Mouse (Mus musculus) gastrocnemius, adult 18-20 months (tissue): ENCODE results near the gene Pfkl. TPM values are rescaled to one million over a fixed set of nuclear protein-coding genes. Genes with fewer than 3 reads are reported as not detected.
"Not testable (repeated sequence)": the region's sequence is repeated elsewhere in the genome, so short reads cannot be mapped to it uniquely, and the experiment has no call there.

Experiments
- DNase-seq: peaks from one replicate; pipeline ENCODE4 v3.0.0; 2021; ENCODE audit warnings: low spot score
- total RNA-seq, 2 experiments: library from RNA; stranded (reverse); gene quantifications; 2 replicates each; pipeline ENCODE4 v1.2.3; 2021

The Pfkl gene
- total RNA-seq, 2 experiments from 2014 or later: 5.9 to 7.0 TPM

DNA sequence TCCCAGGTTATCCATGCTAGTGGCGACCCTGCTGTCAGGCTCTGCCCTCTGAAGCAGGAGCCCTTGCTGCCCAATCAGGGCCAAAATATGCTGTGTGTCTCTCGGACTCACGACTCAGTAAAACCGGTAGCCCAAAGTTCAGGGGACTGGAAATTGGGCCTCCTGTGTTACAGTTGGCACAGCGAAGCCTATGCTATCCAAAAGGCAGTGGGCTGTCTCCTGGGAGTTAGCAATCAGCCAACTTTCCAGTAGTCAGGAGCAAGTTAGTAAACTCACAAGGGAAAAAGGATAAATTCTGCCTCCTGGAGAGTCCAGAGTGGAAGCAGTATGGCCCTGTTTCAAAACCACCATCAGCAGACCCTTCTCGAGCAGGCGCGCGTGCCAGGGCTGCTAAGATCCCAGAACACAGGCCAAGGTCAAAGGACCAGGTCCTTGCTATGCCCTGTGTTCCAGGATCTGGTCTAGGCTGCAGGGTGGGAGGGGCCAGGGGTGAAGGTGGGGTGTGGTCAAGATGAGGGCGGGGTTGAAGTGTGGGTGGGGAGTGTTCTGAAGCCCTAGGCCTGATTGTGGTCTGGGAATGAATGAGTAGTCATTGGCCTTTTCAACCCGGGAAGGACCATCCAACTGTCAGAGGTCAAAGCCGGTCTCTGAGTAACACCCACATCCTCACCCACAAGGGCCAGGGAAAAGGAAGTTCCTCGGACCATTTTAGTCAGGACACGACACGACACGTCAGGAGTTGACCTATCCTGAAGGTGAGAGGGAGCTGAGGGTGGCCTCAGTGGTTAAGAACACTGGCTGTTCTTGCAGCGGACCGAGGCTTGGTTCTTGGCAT, 3.0 kb upstream of the Pfkl start:
- no peak for DNase-seq

DNA sequence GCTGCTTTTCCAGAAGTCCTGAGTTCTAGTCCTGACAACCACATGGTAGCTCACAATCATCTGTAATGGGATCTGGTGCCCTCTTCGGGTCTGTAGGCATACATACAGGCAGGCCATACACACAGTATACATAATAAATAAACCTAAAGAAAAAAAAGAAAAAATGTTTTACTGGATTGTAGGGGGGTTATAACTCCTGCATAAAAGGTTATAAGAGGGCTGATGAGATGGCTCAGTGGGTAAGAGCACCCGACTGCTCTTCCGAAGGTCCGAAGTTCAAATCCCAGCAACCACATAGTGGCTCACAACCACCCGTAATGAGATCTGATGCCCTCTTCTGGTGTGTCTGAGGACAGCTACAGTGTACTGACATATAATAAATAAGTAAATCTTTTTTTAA, 1.2 kb upstream of the Pfkl start:
- DNase-seq: not testable (repeated sequence)

DNA sequence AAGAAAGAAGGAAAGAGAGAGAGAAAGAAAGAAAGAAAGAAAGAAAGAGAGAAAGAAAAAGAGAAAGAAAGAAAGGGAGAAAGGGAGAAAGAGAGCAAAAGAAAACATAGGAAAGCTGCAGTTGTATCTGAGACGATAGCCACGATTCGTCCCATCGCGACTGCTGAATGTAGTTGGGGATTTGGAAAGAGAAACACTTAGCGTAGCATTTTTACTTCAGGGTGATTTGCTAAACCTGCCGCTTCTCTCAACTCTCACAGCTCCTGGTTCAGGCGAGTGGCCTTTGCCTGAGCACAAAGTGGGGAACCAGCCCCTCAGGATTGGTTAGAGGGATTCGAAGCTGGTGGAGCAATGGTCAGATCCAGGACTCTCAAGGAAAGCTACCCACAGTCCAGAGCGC, 452 bp upstream of the Pfkl start:
- no peak for DNase-seq

DNA sequence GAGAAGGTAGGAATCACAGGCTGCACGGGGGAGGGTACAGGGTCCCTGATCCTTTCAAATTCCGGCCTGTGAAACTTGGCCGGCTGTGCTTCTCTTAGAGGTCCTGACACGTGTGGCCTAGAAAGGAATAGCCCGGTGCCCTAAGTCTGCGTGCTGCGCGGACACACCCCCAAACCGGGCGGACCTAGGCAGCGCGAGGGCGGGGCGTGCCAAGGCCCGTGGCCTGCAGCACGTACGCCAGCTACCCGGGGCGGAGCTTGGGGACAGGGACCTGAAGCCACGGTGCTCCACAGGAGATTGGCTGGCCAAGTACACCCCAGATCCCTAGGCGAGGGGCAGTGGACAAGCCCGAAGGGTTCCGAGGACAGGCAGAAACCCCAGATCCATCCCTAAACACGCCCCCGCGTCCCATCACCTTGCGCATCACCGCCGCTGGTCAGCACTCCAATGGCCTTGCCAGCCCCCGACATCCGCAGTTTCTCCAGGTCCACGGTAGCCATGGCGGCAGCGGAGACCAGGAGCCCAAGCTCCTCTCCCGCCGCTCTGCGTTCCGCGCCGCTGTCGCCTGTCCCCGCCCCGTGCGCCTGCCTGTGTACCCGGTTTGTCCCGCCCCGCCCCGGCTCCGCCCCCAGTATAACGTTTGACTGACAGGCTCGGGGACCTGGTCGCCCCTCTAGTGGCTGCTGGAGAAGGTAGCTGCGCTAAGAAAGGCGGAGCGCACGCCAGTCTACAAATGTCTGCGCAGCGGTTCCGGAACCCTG, 519 bp downstream of the Pfkl start:
- peak; percentile 94 for DNase-seq

DNA sequence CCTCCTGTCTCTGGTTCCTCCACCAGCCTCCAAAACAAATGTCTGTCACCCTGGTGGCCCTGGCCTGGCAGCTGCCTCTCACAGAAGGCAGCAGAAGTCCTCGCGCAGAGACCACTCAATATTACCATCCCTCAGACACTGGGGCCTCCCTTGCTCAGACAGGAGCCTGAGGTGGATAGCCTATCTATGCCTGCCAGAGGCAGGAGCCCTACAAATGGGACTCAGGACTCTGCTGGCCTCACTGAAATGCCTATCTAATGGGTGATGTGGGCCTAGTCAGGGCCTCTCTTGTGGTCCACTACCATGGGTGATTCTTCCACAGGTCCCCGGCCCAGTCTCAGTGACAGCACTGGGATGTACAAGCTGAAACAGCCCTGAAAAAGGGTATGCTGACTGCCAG, 1.7 kb downstream of the Pfkl start:
- no peak for DNase-seq

DNA sequence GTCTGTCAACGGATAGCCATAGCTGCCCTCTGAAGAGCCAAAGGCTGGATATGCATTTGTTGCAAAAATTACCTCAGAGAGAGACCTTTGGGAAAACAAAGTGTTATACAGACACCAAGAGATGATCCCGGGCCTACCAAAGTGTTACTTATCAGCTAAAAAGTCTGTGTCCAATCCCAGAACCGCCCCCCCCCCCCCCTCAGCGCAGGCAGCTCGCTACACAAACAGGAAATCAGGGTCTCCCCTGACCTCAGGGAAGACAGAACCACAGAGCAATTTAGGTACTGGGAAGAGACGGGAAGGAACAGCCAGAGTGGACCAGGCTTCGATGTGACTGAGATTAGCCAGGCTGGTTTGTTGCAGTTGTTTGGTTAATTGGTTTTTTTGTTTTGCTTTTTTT, 2.7 kb downstream of the Pfkl start:
- no peak for DNase-seq

DNA sequence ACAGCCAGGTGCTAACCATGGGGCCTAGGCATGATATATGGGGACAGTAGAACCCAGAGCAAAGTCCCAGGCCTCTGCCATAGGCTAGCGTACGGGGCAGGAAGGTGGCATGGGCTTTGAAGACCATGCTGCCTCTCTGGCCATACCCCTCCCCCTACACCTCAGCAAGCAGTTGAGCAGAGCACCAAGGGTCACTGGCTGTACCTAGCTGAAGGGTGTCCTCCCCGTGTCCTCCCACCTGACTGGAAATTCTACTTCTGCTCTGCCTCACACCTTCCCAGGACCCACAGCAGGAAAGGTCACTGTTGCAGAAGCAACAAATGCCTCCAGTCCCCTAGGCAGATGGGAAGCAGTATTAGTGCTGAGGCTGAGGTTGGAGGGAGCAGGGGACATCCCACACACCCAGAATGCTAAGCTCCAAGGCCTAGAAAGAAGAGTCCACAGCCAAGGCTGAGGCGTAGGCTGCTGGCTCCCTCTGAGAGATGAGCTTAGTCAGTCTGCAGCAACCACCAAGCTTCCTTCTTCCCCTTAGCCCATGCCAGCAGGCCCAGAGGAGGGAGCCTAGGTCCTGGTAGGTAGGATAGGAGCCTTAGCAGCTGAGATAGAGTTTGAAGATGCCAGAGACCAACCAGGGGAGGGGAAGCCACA, 4.0 kb downstream of the Pfkl start:
- DNase-seq: no peak

DNA sequence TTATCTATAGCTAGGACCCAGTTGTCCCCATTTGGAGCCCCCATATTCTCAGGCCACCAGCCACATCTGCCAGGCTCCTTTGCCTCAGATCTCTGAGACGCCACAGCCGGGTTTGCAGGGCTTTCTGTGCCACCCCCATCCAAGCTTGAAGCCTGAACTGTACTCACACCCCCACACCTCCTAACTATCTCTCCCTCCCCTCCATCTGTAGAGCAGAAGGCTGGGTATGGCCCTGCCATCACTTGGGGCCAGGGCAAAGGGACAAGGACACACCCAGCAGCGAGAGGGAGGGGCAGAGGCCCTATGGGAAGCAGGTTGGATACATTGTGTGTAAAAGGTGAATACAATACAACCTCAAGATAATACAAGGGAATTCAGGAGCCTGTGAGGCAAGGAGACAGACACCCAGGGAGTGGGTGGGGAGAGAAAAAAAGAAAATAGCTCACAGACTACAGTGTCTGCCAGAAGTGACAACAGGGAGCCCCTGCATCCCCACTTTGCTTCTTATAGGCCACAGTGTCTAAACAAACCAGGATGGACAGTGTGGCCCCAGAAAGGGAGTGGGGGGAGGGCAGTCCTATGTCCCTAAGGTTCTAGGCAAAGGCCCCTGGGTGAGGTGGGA, 5.3 kb downstream of the Pfkl start:
- DNase-seq: no peak

DNA sequence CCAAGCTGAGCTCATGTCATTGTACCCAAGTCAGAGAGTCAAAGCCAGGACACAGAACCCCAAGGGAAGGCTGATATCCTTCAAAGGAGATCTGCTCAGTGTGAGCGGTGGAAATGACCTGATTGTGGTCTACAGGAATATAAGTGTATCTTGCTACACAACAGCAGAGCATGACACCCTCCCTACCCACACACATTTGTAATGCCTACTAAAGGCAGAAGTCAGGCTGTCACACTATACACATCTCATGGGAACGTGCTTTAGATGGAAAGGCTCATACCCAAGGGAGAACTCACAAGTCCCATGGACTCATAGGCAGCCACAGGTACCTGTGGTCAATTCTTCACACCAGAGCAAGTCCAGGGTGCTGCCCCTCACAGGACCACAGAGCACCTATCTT, 7.6 kb downstream of the Pfkl start:
- no peak for DNase-seq

DNA sequence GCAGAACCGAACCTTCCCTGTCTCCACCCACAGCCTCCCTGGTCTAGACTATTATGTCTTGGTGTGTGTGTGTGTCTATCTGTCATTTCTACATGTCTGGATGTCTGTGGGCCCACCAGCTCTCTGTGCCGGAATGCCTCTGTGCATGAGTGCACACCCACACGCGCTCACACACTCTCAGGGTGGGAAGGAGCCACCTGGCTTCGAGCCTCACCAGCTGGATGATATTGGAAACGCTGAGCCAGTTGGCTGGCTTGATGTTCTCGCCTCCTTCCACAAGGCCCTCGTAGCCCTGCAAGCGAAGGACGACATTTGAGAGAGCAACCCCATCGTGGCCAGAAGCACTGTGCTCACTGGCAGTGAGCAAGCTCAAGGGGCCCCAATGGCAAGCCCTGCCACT, 8.1 kb downstream of the Pfkl start:
- DNase-seq: peak; percentile 43

DNA sequence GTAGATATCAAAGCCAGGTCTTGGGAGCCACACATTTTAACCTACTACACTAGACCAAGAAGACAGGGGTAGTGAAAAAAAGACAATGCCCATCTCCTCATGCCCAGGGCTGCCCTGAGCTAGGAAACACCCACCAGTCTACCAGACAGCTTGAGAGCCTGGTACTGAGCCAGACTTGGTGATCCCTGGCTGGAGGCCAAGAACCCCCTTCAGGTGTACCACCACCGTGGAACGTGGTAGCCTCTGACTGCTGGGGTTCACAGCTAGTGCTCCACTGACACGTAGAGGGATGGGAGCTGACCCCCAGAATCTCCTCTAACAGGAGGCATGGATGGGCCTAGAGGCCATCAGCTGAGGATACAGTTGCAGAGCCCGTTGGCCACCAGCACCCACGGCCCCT, 9.7 kb downstream of the Pfkl start:
- no peak for DNase-seq

DNA sequence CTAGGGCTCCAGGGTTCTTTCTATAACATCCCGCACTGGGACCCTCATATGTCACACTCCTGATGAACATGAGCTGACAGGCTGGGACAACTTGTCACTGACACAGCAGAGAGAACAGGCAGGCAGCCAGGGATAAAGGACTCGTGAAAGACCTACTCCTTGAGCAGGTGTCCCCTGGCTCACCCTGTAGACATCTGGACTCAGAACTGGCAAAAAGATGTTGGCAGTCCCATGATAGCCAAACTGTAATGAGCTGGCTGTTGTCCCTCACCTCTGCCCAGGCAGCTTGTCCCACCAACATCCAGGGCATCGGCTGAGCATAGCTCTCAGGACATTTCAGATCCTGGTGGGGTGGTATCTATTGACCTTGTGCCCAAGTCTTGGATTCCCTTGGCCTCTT, 14.2 kb downstream of the Pfkl start:
- DNase-seq: no peak

DNA sequence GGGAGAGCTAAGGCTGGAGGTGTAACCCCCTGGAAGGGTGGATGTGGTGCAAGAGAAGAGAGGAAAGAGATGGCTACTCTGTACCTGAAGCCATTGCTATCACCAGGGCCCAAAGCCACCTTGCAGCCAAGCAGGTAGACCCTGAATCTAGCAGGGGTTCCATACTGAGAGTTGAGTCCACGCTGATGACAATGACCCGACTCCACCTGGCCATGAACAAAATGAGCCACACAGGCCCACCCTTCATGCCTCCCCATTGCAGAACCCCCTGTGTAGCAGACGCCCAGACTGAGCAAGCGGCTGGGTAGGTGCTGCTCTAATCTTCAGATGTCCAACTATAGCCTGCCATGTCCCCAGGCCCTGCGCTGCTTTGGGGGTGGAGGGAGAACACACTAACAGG, 24.1 kb downstream of the Pfkl start:
- no peak for DNase-seq

DNA sequence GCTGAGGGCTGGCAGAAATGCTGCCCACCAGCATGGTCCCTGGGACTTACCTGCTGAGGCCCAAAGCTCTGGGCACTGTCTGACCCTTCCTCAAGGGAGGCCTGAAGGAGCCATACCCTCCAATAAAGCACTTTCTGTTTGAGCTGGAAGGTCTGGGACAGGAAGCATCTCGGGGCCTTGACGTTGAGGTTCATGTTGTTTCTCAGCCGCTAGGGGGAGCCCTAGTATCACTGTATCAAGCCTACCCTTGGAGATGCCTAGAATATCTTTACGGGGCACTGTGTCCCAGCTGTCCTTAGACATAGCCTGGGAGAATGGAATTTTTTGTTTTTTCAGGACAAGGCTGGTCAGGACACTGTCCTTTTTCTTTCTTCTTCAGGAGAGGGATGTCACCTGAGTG, 25.2 kb downstream of the Pfkl start:
- peak; percentile 73 for DNase-seq

DNA sequence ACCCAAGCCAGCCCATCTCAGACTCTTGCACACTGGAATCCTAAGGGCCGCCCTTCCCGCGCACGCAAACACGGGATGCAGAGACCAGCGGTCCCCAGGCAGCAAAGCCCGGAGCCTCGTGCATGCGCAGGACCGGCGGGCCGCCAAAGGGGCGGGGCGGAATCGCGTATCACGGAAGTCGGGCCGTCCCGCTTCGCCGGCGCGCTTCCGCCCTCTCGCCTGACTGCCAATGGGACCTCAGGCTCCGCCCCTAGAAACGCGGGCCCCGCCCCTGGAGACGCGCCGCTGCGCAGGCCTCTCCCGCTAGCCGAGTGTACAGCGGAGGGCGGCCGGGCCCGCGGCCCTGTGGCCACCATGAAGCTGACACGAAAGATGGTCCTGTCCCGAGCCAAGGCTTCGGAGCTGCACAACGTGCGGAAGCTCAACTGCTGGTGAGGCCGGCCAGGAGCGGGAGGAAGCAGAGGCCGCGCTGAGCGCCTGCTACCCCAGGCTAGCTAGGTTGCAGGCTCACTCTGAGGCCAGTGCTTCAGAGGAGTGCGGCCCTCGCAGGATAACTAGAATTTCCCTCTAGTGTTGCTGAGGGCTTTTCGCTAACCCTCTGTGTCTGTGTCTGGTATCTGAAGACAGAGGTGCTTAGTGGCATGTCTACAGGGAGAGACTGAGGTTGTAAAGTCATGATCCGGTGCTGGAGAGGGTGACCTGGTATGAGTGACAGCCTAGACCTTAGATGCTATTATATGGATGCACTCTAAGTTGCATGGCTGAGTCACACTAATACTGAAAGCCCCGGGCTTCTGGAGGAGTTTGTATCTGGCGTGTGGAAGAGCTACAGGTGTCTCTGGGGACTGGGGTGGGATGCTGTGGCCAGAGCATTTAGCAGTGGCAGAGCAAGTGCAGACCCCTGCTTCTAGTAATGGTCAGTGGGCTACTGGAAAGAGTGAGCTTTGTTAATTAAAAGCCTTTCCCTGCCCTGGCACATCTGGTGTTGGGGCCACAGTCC, 31.2 kb downstream of the Pfkl start, which contains the start of gene 1810043G02Rik:
1810043G02Rik (plus strand) TSS at position 174 of the 1,000 bp plus-strand sequence.
- DNase-seq: peak; percentile 99

DNA sequence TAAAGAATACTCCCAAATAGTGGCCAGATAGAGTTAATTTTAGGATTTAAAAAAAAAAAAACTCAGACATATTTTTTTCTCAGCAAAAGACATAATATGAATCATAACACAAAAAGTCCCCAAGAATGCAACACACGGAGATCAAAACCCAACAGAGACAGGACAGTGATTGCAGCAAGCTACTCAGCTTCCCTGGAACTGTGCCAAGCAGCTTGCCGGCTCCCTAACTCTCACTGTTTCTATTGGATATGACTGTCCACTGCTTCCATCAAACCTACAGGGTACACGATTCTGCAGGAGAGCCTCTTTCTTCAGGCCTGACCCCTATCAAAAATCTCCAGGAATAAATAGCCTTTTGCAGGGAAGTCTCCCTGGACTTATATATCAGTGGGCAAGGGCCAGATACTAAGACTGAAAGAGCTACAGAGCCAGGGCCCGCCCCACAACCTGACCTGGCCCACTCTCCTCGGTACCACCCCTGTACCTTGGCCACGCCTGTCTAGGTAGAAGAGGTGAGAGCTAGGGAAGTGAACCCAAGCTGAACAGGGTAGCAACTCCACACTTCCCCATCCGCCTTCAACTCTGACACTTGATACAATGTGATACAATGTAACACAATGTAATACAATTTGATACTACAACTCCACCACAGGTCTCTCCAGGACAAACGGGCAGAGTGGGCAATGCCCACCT, 33.3 kb downstream of the Pfkl start:
- no peak for DNase-seq

DNA sequence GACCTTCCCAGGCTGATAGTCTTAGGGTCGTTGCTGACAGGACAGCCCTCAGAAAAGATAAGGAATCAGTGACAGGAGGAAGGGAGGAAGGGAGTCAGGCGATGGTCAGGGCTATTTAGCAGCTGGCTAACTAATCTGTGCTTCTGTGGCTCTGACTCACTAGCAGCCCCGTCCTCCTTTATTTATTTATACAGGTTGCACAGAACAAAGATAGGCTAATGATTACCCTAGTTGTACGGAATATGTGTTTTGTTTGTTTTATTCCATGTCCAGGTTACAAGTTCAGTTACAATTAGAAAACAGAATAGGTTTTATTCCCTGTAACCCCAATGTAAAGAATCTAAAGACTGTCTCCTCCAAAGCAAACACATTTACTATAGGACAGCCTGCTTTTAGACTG, 34.2 kb downstream of the Pfkl start:
- DNase-seq: no peak

DNA sequence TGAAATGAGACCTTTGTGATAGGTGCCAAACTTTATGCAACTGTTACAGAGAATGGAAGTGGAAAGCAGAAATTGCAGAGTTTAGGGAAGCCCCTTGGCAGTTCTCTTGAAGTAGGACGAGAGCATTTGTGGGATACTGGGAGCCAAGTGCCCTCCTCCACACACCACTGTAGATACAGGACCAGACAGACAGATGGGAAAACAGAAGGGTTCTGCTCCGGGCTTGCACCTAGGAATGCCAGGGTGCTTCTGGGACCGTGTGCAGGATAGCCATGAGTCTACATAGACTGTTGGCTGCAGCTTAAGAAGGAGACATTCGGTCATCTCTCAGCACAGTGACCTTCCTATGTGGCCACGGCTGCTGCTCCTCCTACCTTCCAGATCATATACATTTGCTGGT, 35.1 kb downstream of the Pfkl start:
- no peak for DNase-seq

DNA sequence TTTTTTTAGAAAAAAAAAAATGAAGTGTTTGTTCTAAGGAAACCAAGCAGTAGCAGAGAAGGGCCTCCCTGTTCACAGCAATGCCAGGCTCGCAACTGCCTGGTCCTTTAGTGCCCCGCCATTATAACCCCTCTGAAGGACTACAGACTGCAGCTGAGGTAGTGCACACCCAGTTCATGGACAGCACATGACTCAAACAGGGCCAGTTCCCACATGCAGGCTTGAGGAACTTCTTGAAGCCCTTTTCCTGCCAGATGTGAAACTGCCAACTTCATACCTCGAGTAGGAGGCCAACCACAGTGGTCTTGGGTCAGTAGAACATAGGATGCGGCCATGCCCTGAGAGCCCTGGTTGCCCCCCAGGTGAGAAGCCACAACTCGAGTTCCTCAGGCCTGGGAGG, 35.6 kb downstream of the Pfkl start:
- no peak for DNase-seq
